Mouse (Mus musculus): ENCODE data around the gene Rpl11. TPM values are rescaled to one million over a fixed set of nuclear protein-coding genes. Genes with fewer than 3 reads are reported as not detected.
"Not testable (repeated sequence)": the region's sequence is repeated elsewhere in the genome, so short reads cannot be mapped to it uniquely, and the experiment has no call there.

The Rpl11 gene
- polyA plus RNA-seq (2015; fragmentation: Nextera tagmentation; extraction: Ambion mirVana) = 281 and 320 TPM in 2 replicates

GRCm38 (mm10) chr4:136053247-136053596 is at the start of gene Rpl11:
Gene Rpl11, minus strand, starts transcription at chr4:136053428.
- ATAC-seq (ENCODE audit: low FRiP score) = peak; percentile 97
- H3K27me3 ChIP-seq (replicated peaks) = no peaks in the 10 kb centered on the region

GRCm38 (mm10) chr4:136101753-136102152 is 48.5 kb upstream of the Rpl11 start:
- WGBS = 90% methylated on average over 4 of the region's 4 CpGs

More at GRCm38 (mm10) chr4:136053247-136053596, at the start of gene Rpl11:
- peak within 1 kb of the TSS; percentile 91 for H3K27ac ChIP-seq (replicated peaks)
- peak within 1 kb of the TSS; percentile 96 for H3K9ac ChIP-seq (replicated peaks)
- H3K9me3 ChIP-seq (replicated peaks) = no peaks in the 10 kb centered on the region
- under 1% methylated on average over 21 of the region's 21 CpGs for WGBS
- H3K4me3 ChIP-seq (replicated peaks) = peak within 1 kb of the TSS; percentile 92
- peaks cover 34% of the 10 kb centered on the region for H3K4me1 ChIP-seq
- H3K4me2 ChIP-seq = peak within 1 kb of the TSS; percentile 76
- H3K36me3 ChIP-seq = peaks cover 33% of the 10 kb centered on the region

DNA sequence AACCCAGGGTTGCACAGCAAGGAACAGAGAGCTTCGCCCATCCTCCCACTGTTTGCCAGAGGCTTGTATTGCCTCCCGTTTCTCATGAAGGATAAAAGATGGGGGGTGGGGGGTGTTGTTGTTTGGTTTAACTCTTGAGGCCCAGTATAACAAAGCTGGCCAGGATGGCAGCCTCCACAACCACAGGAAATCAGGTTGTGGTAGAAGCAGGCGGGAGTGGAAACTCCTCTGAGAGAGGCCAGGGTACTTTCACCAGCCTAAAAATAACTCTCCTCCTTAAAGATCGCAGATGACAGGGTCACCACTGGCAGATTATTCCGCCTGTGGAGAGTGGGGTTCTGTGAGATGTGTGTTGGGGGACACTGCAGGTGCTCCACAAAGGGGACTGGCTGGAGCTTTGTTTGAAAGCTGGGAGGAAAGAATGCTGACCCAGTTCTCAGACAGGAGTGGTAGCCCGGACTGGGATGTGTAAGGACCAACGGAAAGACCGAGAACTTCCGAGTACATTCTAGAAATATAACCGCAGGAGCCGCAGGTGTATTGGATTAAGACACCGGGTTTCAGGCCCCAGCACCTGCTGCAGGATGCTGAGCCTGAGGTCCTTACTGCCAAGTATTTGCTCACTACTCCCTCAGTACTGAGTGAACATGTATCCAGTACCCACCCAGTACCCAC is 47.3 kb upstream of the Rpl11 start:
- Histone ChIP-seq H3K9me3 (replicated peaks) (no peaks in the 10 kb centered on the region), H3K27me3 (replicated peaks) (no peaks in the 10 kb centered on the region), H3K36me3 (no peaks in the 10 kb centered on the region), H3K9ac (replicated peaks) (no peak overlapping the region), H3K27ac (replicated peaks) (no peak overlapping the region), H3K4me1 (peaks cover 14% of the 10 kb centered on the region), H3K4me2 (no peak overlapping the region), H3K4me3 (replicated peaks) (no peak overlapping the region)
- 81% methylated on average over 12 of the region's 12 CpGs for WGBS
- ATAC-seq (ENCODE audit: low FRiP score) = no peak

More at GRCm38 (mm10) chr4:136101753-136102152, 48.5 kb upstream of the Rpl11 start:
- not testable (repeated sequence) for H3K36me3 ChIP-seq; H3K9me3 ChIP-seq (replicated peaks); ATAC-seq (ENCODE audit: low FRiP score); H3K27me3 ChIP-seq (replicated peaks); H3K4me3 ChIP-seq (replicated peaks); H3K4me2 ChIP-seq; H3K9ac ChIP-seq (replicated peaks); H3K27ac ChIP-seq (replicated peaks)
- peaks cover 14% of the 10 kb centered on the region for H3K4me1 ChIP-seq

- 99% methylated on average over 3 of the region's 3 CpGs for WGBS
- H3K36me3 ChIP-seq = no peaks in the 10 kb centered on the region
- no peak for ATAC-seq (ENCODE audit: low FRiP score)
Measured at GRCm38 (mm10) chr4:136098446-136098845, 45.2 kb upstream of the Rpl11 start.

GRCm38 (mm10) chr4:136096446-136097113 is 43.4 kb upstream of the Rpl11 start:
- H3K27ac ChIP-seq (replicated peaks) = no peak overlapping the region
- no peak overlapping the region for H3K4me3 ChIP-seq (replicated peaks)
- no peak for ATAC-seq (ENCODE audit: low FRiP score)
- H3K9me3 ChIP-seq (replicated peaks) = no peaks in the 10 kb centered on the region
- H3K4me2 ChIP-seq = no peak overlapping the region
- no peaks in the 10 kb centered on the region for H3K27me3 ChIP-seq (replicated peaks)
- 88% methylated on average over 11 of the region's 11 CpGs for WGBS
- no peak overlapping the region for H3K9ac ChIP-seq (replicated peaks)
- no peaks in the 10 kb centered on the region for H3K36me3 ChIP-seq
- no peaks in the 10 kb centered on the region for H3K4me1 ChIP-seq

More at GRCm38 (mm10) chr4:136098446-136098845, 45.2 kb upstream of the Rpl11 start:
- H3K9me3 ChIP-seq (replicated peaks) = no peaks in the 10 kb centered on the region
- H3K4me2 ChIP-seq = no peak overlapping the region
- no peak overlapping the region for H3K9ac ChIP-seq (replicated peaks)
- H3K4me1 ChIP-seq = no peaks in the 10 kb centered on the region
- no peak overlapping the region for H3K27ac ChIP-seq (replicated peaks)
- no peak overlapping the region for H3K4me3 ChIP-seq (replicated peaks)
- H3K27me3 ChIP-seq (replicated peaks) = no peaks in the 10 kb centered on the region

GRCm38 (mm10) chr4:136095490-136096105 is 42.4 kb upstream of the Rpl11 start:
- Histone ChIP-seq H3K9me3 (replicated peaks) (no peaks in the 10 kb centered on the region), H3K4me3 (replicated peaks) (no peak overlapping the region), H3K27ac (replicated peaks) (peak overlapping the region; percentile 74), H3K36me3 (no peaks in the 10 kb centered on the region), H3K4me1 (no peaks in the 10 kb centered on the region), H3K4me2 (no peak overlapping the region), H3K9ac (replicated peaks) (no peak overlapping the region), H3K27me3 (replicated peaks) (no peaks in the 10 kb centered on the region)
- no peak for ATAC-seq (ENCODE audit: low FRiP score)
- 79% methylated on average over 9 of the region's 9 CpGs for WGBS

- ATAC-seq (ENCODE audit: low FRiP score) = peak; percentile 84
- 62% methylated on average over 18 of the region's 18 CpGs for WGBS
- Histone ChIP-seq H3K4me2 (no peak overlapping the region), H3K9ac (replicated peaks) (no peak overlapping the region), H3K4me1 (no peaks in the 10 kb centered on the region), H3K36me3 (no peaks in the 10 kb centered on the region), H3K9me3 (replicated peaks) (no peaks in the 10 kb centered on the region), H3K27ac (replicated peaks) (peak overlapping the region; percentile 74), H3K27me3 (replicated peaks) (no peaks in the 10 kb centered on the region), H3K4me3 (replicated peaks) (no peak overlapping the region)
Measured at GRCm38 (mm10) chr4:136094519-136095219, 41.4 kb upstream of the Rpl11 start.

DNA sequence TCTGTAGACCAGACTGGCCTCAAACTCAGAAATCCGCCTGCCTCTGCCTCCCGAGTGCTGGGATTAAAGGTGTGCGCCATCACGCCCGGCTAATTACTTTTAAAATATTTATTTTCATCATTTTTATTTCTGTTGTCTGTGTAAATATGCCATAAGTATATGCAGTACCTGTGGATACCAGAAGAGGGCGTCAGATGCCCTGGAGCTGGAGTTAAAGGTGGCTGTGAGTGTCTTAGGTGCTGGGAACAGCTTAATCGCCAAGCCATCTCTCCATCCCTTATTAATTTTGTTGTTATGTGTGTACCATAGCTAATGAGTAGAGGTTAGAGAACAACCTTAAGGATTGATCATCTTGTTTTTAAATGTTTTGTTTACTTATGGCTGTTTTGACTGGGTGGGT is 39.3 kb upstream of the Rpl11 start:
- no peak overlapping the region for H3K4me3 ChIP-seq (replicated peaks)

DNA sequence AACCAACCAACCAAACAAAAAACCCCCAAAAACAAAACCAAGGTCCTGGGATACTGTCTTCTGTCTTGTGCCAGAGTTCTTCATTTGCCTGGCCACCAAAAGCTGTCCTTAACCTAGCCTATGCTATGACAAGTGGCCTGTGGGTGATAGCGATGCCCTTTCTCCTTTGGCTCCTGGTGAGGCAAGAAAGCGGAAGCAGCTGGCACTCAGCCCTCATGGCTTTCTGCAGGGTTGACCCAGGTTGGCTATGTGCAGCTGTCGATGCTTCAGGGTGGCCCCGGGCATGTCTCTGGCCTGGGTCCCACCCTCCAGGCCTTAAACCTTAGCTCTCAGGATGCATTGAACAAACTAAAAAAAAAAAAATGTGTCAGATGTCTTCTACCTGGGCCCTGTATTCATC is 38.1 kb upstream of the Rpl11 start:
- 97% methylated on average over 4 of the region's 4 CpGs for WGBS
- Histone ChIP-seq H3K4me1 (no peaks in the 10 kb centered on the region), H3K9me3 (replicated peaks) (no peaks in the 10 kb centered on the region), H3K9ac (replicated peaks) (no peak overlapping the region), H3K4me2 (no peak overlapping the region), H3K36me3 (no peaks in the 10 kb centered on the region), H3K27ac (replicated peaks) (no peak overlapping the region), H3K27me3 (replicated peaks) (no peaks in the 10 kb centered on the region), H3K4me3 (replicated peaks) (no peak overlapping the region)
- no peak for ATAC-seq (ENCODE audit: low FRiP score)

More for the DNA sequence above, 39.3 kb upstream of the Rpl11 start:
- no peaks in the 10 kb centered on the region for H3K27me3 ChIP-seq (replicated peaks)
- H3K4me1 ChIP-seq = no peaks in the 10 kb centered on the region
- H3K27ac ChIP-seq (replicated peaks) = no peak overlapping the region
- H3K9ac ChIP-seq (replicated peaks) = no peak overlapping the region
- no peak for ATAC-seq (ENCODE audit: low FRiP score)
- no peak overlapping the region for H3K4me2 ChIP-seq
- no peaks in the 10 kb centered on the region for H3K9me3 ChIP-seq (replicated peaks)
- no peaks in the 10 kb centered on the region for H3K36me3 ChIP-seq
- WGBS = 92% methylated on average over 7 of the region's 7 CpGs

GRCm38 (mm10) chr4:136089748-136090583 is 36.7 kb upstream of the Rpl11 start:
- no peaks in the 10 kb centered on the region for H3K4me1 ChIP-seq
- no peak overlapping the region for H3K4me2 ChIP-seq
- H3K4me3 ChIP-seq (replicated peaks) = no peak overlapping the region
- no peaks in the 10 kb centered on the region for H3K9me3 ChIP-seq (replicated peaks)
- no peaks in the 10 kb centered on the region for H3K36me3 ChIP-seq
- WGBS = 66% methylated on average over 11 of the region's 11 CpGs
- H3K9ac ChIP-seq (replicated peaks) = no peak overlapping the region
- H3K27me3 ChIP-seq (replicated peaks) = no peaks in the 10 kb centered on the region
- H3K27ac ChIP-seq (replicated peaks) = no peak overlapping the region
- ATAC-seq (ENCODE audit: low FRiP score) = no peak
